8 mouse cellular contexts compared by ENCODE assay signal in genomic region chr19:36533082-36533481, GRCm38 (mm10). TPM values are rescaled to one million over a fixed set of nuclear protein-coding genes. Genes with fewer than 3 reads are reported as not detected.
A peak's percentile ranks its signal among the peaks of the same experiment; 100 is the strongest.
DNase-seq lines count a peak whose midpoint lies in the region; ATAC-seq and TF ChIP-seq lines count a peak whose summit lies in the region.

No protein-coding gene starts in this region.

- peaks cover 11% of the 10 kb centered on the region for H3K4me1 ChIP-seq in heart, postnatal 0 days (ENCODE audit: control insufficient read depth, insufficient read depth)
- H3K4me1 ChIP-seq in forebrain, postnatal 0 days (ENCODE audit: insufficient read depth), result peaks cover 17% of the 10 kb centered on the region

- TF ChIP-seq EP300 in heart, postnatal 0 days (IDR thresholded peaks at IDR 0.05; ENCODE audit: low read depth), result no peak

- ATAC-seq in heart, postnatal 0 days (ENCODE audit: insufficient read depth, low read depth), result no peak
- no peak for ATAC-seq in forebrain, postnatal 0 days

- H3K9ac ChIP-seq in heart, postnatal 0 days (replicated peaks; ENCODE audit: low read depth, low read length), result no peak overlapping the region
- no peak overlapping the region for H3K9ac ChIP-seq in forebrain, postnatal 0 days

- DNase-seq in heart, postnatal 0 days (ENCODE audit: low spot score), result no peak
- DNase-seq in heart, postnatal 25 days (ENCODE audit: low spot score), result no peak
- peak; percentile 43 for DNase-seq in right cerebral cortex, postnatal 4 days
- no peak for DNase-seq in right cerebral cortex, postnatal 25 days
- DNase-seq in forebrain, postnatal 0 days, result no peak
- DNase-seq in thymus, postnatal 36 days, result peak; percentile 51 to 52
- DNase-seq in ovary, postnatal 14 days (ENCODE audit: low spot score), result no peak
- DNase-seq in kidney, adult 9 months, result no peak

- H3K36me3 ChIP-seq in heart, postnatal 0 days (replicated peaks; ENCODE audit: control insufficient read depth, insufficient read depth, low read length), result no peaks in the 10 kb centered on the region
- H3K36me3 ChIP-seq in forebrain, postnatal 0 days (ENCODE audit: insufficient read depth), result no peaks in the 10 kb centered on the region

- no peaks in the 10 kb centered on the region for H3K27me3 ChIP-seq in heart, postnatal 0 days (ENCODE audit: control insufficient read depth, insufficient read depth, low read length)
- no peaks in the 10 kb centered on the region for H3K27me3 ChIP-seq in forebrain, postnatal 0 days (ENCODE audit: insufficient read depth, low read length)

- no peak overlapping the region for H3K27ac ChIP-seq in heart, postnatal 0 days (ENCODE audit: low read depth)
- no peak overlapping the region for H3K27ac ChIP-seq in forebrain, postnatal 0 days (ENCODE audit: low read depth, low read length)

- no peaks in the 10 kb centered on the region for H3K9me3 ChIP-seq in heart, postnatal 0 days (replicated peaks; ENCODE audit: control insufficient read depth, low read length)
- no peaks in the 10 kb centered on the region for H3K9me3 ChIP-seq in forebrain, postnatal 0 days (ENCODE audit: low read length)

- H3K4me3 ChIP-seq in heart, postnatal 0 days (ENCODE audit: low read depth, low read length), result no peak overlapping the region
- no peak overlapping the region for H3K4me3 ChIP-seq in forebrain, postnatal 0 days (ENCODE audit: low read depth, low read length)

- WGBS in heart, postnatal 0 days, result 63% methylated on average over 5 of the region's 5 CpGs
- 56% methylated on average over 5 of the region's 5 CpGs for whole genome bisulfite sequencing in forebrain, postnatal 0 days

- no peak overlapping the region for H3K4me2 ChIP-seq in heart, postnatal 0 days (ENCODE audit: low read depth, low read length)
- H3K4me2 ChIP-seq in forebrain, postnatal 0 days (ENCODE audit: low read depth), result no peak overlapping the region

- TF ChIP-seq CTCF in heart, postnatal 0 days (IDR thresholded peaks at IDR 0.05; ENCODE audit: low read depth), result peak; percentile 30; the same call in 1 of the 2 replicates
- peak; percentile 54 for TF ChIP-seq CTCF in forebrain, postnatal 0 days (IDR thresholded peaks at IDR 0.05; ENCODE audit: low read depth)

- intact Hi-C loops in heart, postnatal 25 days (cut with DNase I), result no loop called here

RNA-seq across cellular contexts. Expression of gene Hectd2, which starts 21.4 kb away (rescaled TPM):
- total RNA-seq in heart, postnatal 0 days (2014; rRNA removed; ENCODE audit: low replicate concordance), result 3.9 and 5.3 TPM in 2 replicates
- 1.7 and 1.9 TPM in 2 replicates for polyA plus RNA-seq in heart, postnatal 0 days (2015; fragmentation: Nextera tagmentation; extraction: Ambion mirVana)
- 1 to 10 TPM; 1.6 to 1.8 TPM for total RNA-seq in heart, postnatal 25 days (2021)
- 28.6 and 32.9 TPM in 2 replicates for total RNA-seq in forebrain, postnatal 0 days (2014; rRNA removed)
- 6.1 and 6.7 TPM in 2 replicates for polyA plus RNA-seq in forebrain, postnatal 0 days (2015; fragmentation: Nextera tagmentation; extraction: Ambion mirVana)

Comparison
In these comparisons a context has a peak if more than half of its experiments do, and no peak if none do; other contexts are left out.
1. DNase-seq: peak in right cerebral cortex, postnatal 4 days (single experiment) and thymus, postnatal 36 days (2 of 2); none in heart, postnatal 0 days (single experiment), heart, postnatal 25 days (single experiment), right cerebral cortex, postnatal 25 days (single experiment), forebrain, postnatal 0 days (single experiment), ovary, postnatal 14 days (single experiment) and kidney, adult 9 months (single experiment).